Mouse (Mus musculus) forebrain, embryonic 14.5 days (tissue): ENCODE measurements around the gene Kank3. TPM values are rescaled to one million over a fixed set of nuclear protein-coding genes. Genes with fewer than 3 reads are reported as not detected.
A peak's percentile ranks its signal among the peaks of the same experiment; 100 is the strongest.

Source experiments
- ATAC-seq: fragments of 200-750 bp; cut with Nextera tagmentation; 2 replicates; pipeline ENCODE4 v1.8.0; 2017; ENCODE audit warnings: mild to moderate bottlenecking, moderate library complexity
- DNase-seq: peaks from one replicate; pipeline ENCODE4 v3.0.0-alpha.2; 2015; ENCODE audit warnings: low spot score
- H3K27ac ChIP-seq: fragments of 300-500 bp; sonication (generic); 2 replicates; pipeline ENCODE4 v1.5.1; 2014; ENCODE audit warnings: low read depth, mild to moderate bottlenecking, control low read depth, low read length, moderate library complexity
- H3K27me3 ChIP-seq: fragments of 300-500 bp; sonication (generic); replicated peaks from 2 replicates; pipeline ENCODE4 v1.6.1; 2014; ENCODE audit warnings: low read length, control low read depth, mixed read lengths; ENCODE audit not compliant: control insufficient read depth, insufficient read depth
- H3K36me3 ChIP-seq: fragments of 300-500 bp; sonication (generic); 2 replicates; pipeline ENCODE4 v1.6.1; 2014; ENCODE audit warnings: low read length, control low read depth; ENCODE audit not compliant: control insufficient read depth, insufficient read depth
- H3K4me1 ChIP-seq: fragments of 300-500 bp; sonication (generic); 2 replicates; pipeline ENCODE4 v1.6.1; 2014; ENCODE audit warnings: antibody characterized with exemption, low read length, control low read depth; ENCODE audit not compliant: control insufficient read depth, insufficient read depth
- H3K4me2 ChIP-seq: fragments of 300-500 bp; sonication (generic); 2 replicates; pipeline ENCODE4 v1.6.1; 2014; ENCODE audit warnings: mild to moderate bottlenecking, control low read depth, low read length
- H3K4me3 ChIP-seq: fragments of 300-500 bp; sonication (generic); 2 replicates; pipeline ENCODE4 v1.5.1; 2014; ENCODE audit warnings: low read depth, low read length, control low read depth
- H3K9ac ChIP-seq: fragments of 300-500 bp; sonication (generic); 2 replicates; pipeline ENCODE4 v1.6.1; 2014; ENCODE audit warnings: mild to moderate bottlenecking, low read length, control low read depth, moderate library complexity
- H3K9me3 ChIP-seq: fragments of 300-500 bp; sonication (generic); replicated peaks from 2 replicates; pipeline ENCODE4 v1.6.1; 2016; ENCODE audit warnings: low read length, control low read depth, mixed read lengths; ENCODE audit not compliant: control insufficient read depth
- WGBS: fragments of 180-500 bp; shearing (Covaris S2); extraction: QIAGEN DNeasy Blood & Tissue Kit; methylation state at CpG from one replicate; pipeline ENCODE4 v1.1.7; 2014; 5-methylcytosine and 5-hydroxymethylcytosine counted together
- polyA plus RNA-seq: library from polyadenylated mRNA; unstranded; fragments of >200 nt; fragmentation: Nextera tagmentation; extraction: Ambion mirVana; gene quantifications from 2 replicates; pipeline ENCODE4 v1.2.1, GENCODE M21; 2014

Gene Kank3
- polyA plus RNA-seq, 1 experiment from 2014 or later, result 37.2 TPM

DNA sequence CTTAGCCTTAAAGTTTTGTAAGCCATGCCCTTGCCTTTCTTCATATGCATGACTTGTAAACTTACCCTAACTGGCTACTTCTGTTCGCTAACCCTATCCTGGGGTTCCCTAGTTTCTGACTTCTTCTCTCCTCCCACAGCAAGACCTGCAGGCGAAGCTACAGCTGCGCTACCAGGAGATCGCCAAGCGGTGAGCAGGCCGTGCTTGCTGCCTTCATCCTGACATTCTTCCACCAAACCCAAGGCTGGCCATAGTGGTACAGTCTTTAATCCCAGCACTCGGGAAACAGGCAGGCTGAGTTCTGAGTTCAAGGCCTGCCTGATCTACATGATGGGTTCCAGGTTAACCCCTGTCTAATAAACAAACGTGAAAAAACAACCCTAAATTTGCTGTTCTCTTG lies 15.1 kb downstream of the Kank3 start:
- peak overlapping the region; percentile 72 for H3K4me2 ChIP-seq
- no peak for ATAC-seq
- no peak overlapping the region for H3K27ac ChIP-seq
- H3K9me3 ChIP-seq, result no peaks in the 10 kb centered on the region
- H3K27me3 ChIP-seq, result no peaks in the 10 kb centered on the region
- H3K4me3 ChIP-seq, result peak overlapping the region; percentile 65
- H3K4me1 ChIP-seq, result peaks cover 12% of the 10 kb centered on the region
- WGBS, result 87% methylated on average over 8 of the region's 8 CpGs
- 0 out of 2 replicates have a peak overlapping the region, but pooled peaks have one; percentile 18 for H3K9ac ChIP-seq
- DNase-seq, result no peak
- H3K36me3 ChIP-seq, result peaks cover 58% of the 10 kb centered on the region

DNA sequence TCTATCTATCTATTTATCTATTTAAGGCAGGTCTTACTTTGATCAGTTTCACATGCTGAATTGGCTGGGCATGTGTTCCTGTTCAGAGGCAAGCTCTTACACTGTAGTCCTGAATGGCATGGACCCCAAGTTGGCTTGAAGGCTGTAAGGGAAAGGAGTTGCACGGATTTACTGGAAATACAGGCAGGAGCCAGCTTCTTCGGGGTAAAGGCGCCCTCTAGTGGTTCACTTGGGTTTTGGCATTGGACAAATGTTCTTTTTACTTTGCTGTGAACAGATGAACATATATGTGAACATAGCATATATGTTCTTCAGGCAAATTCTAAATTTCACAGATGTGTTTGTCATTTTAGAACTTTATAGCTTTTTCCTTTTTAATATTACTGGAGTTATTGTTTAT lies 16.5 kb downstream of the Kank3 start:
- WGBS, result 0% methylated on average over 3 of the region's 3 CpGs
- H3K27me3 ChIP-seq, result no peaks in the 10 kb centered on the region
- DNase-seq, result peak; percentile 88
- no peaks in the 10 kb centered on the region for H3K9me3 ChIP-seq
- ATAC-seq, result no peak
- no peak overlapping the region for H3K4me3 ChIP-seq
- no peak overlapping the region for H3K4me2 ChIP-seq
- peaks cover 12% of the 10 kb centered on the region for H3K4me1 ChIP-seq
- H3K27ac ChIP-seq, result no peak overlapping the region
- peaks cover 56% of the 10 kb centered on the region for H3K36me3 ChIP-seq
- no peak overlapping the region for H3K9ac ChIP-seq

DNA sequence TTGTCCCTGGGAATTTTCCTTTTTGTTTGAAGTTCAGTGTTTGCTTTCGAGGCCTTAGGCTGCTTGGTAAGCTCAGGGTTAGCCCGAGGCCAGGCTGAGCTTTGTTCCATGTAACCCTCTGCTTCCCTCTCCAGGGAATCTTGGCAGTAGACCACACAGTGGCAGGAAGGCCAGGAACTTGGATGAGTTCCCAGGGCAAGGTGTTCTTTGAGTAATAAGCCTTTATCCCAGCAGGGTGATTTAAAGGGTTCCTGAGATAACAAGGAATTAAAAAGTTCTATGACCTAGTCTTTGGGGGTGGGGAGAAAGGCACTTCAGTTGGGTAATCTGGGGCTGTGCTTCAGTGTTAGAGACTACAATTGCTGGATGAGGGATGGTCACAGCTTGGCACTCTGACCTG lies 18.6 kb downstream of the Kank3 start:
- Histone ChIP-seq H3K36me3 (peaks cover 58% of the 10 kb centered on the region), H3K27ac (no peak overlapping the region), H3K9ac (peak overlapping the region; percentile 13; the same call in 1 of the 2 replicates), H3K4me3 (no peak overlapping the region), H3K9me3 (no peaks in the 10 kb centered on the region), H3K27me3 (no peaks in the 10 kb centered on the region), H3K4me2 (no peak overlapping the region), H3K4me1 (peaks cover 4% of the 10 kb centered on the region; the same call in 1 of the 2 replicates)
- DNase-seq (peak; percentile 17), ATAC-seq (no peak)
- WGBS, result 29% methylated on average over 2 of the region's 2 CpGs

DNA sequence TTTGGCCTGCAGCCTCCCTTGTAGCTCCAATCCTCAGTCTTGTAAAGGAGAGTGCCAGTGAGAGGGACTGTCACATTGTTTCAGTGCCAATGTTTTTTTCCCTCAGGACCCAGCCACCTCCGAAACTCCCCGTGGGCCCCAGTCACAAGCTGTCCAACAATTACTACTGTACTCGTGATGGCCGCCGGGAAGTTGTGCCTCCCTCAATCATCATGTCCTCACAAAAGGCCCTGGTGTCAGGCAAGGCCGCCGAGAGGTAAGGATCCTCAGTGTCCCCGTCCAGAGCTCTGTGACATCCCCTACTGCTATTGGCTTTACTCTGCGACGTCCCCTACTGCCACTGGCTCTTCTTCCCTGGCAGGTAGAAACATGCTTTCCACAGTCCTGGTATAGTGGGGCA lies 19.2 kb downstream of the Kank3 start:
- no peak for ATAC-seq
- Histone ChIP-seq H3K36me3 (peaks cover 65% of the 10 kb centered on the region), H3K4me3 (no peak overlapping the region), H3K4me2 (no peak overlapping the region), H3K4me1 (peaks cover 4% of the 10 kb centered on the region; the same call in 1 of the 2 replicates), H3K9ac (no peak overlapping the region), H3K27ac (no peak overlapping the region), H3K27me3 (no peaks in the 10 kb centered on the region), H3K9me3 (no peaks in the 10 kb centered on the region)
- no peak for DNase-seq
- 86% methylated on average over 10 of the region's 10 CpGs for WGBS

DNA sequence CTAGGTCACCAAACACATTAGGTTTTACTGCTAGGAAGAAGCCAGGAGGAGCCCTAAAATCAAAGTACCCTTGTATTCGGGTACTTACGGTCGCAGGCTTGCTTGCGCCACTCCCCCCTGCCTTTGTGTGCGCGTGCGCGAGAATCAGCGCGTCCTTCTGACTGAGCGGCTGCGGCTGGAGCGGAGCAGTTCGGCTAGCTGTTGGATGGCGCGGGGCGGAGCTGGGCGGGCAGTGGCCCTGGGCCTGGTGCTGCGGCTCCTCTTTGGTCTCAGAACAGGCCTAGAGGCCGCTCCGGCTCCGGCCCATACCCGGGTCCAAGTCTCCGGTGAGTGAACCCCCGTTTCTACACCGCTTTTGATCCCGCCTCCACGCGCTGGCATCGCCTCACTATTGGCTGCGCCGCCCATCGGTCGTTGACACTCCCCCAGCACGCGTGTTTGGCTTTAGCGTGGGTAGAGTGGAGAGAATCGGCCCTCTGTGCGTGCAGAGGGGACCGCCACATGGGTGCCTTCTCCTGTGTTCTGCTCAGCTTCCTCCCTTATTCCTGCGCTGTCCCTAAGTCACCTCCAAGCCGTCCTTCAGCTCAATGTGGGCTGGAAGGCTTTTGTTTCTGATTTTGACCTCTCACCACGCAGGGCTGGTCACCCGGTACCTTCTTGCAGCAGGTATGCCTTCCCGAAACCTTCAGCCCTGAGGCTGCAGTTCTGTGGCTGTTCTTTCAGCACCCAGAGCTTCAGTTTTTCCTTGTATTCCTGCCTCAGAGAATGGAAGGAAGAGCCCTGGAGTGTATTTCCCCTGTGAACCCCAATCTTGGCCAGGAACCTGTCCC lies 32.9 kb downstream of the Kank3 start, which contains the start of gene Cd320:
Gene Cd320 (plus strand): TSS at position 126 of the 830 bp plus-strand sequence.
- DNase-seq, result peak; percentile 96
- Histone ChIP-seq H3K4me3 (peak within 1 kb of the TSS; percentile 73), H3K4me1 (peaks cover 6% of the 10 kb centered on the region), H3K27ac (no peak within 1 kb of the TSS; the same call in 1 of the 2 replicates), H3K4me2 (peak within 1 kb of the TSS; percentile 96), H3K27me3 (no peaks in the 10 kb centered on the region), H3K9ac (peak within 1 kb of the TSS; percentile 75), H3K36me3 (peaks cover 27% of the 10 kb centered on the region), H3K9me3 (no peaks in the 10 kb centered on the region)
- ATAC-seq, result peak; percentile 96
- under 1% methylated on average over 45 of the region's 45 CpGs for WGBS

DNA sequence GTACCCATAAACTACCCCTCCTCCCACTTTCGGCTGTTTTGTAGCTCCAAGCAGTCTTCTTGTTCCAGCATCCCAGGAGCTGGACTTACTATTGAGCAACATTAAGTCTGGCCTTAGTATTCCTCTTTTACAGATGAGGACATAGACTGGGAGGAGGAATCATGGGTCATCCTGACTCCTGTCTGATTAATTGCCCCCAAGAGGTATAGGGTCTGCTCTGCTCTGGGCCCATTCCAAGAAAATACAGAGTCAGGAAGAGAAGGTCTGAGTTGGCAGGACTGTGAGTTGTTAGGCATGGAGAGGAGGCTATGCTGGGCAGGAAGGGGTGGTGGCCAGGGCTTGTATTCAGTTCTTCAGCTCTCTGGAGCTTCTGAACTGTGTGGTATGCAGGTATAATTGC lies 33.9 kb downstream of the Kank3 start:
- peaks cover 6% of the 10 kb centered on the region for H3K4me1 ChIP-seq
- WGBS, result 69% methylated on average over 1 of the region's 1 CpGs
- H3K4me3 ChIP-seq, result no peak overlapping the region
- peaks cover 27% of the 10 kb centered on the region for H3K36me3 ChIP-seq
- H3K27ac ChIP-seq, result no peak overlapping the region
- no peaks in the 10 kb centered on the region for H3K9me3 ChIP-seq
- no peak for DNase-seq
- no peaks in the 10 kb centered on the region for H3K27me3 ChIP-seq
- peak overlapping the region; percentile 96 for H3K4me2 ChIP-seq
- no peak for ATAC-seq
- peak overlapping the region; percentile 75; the same call in 1 of the 2 replicates for H3K9ac ChIP-seq

DNA sequence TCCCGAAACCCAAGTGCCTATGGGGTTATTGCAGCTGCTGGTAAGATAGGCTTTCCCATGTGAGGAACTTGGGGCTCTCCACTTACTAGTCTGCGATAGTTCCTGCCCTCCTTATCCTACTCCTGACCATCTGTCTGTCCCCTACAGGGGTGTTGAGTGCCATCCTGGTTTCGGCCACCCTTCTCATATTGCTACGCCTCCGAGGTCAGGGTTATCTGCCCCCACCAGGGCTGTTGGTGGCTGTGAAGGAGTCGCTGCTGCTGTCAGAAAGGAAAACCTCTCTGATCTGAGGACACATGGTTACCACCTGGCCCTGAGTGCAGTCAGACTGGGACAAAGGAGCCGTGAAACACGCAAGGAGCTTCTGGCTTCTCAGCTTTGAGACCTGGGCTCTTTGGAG lies 37.8 kb downstream of the Kank3 start:
- H3K4me2 ChIP-seq, result no peak overlapping the region
- peaks cover 20% of the 10 kb centered on the region for H3K36me3 ChIP-seq
- no peak for ATAC-seq
- H3K27ac ChIP-seq, result no peak overlapping the region
- 0 out of 2 replicates have a peak overlapping the region, but pooled peaks have one; percentile 32 for H3K9ac ChIP-seq
- no peak overlapping the region for H3K4me3 ChIP-seq
- 94% methylated on average over 8 of the region's 8 CpGs for WGBS
- DNase-seq, result no peak
- H3K27me3 ChIP-seq, result no peaks in the 10 kb centered on the region
- no peaks in the 10 kb centered on the region for H3K9me3 ChIP-seq
- peaks cover 6% of the 10 kb centered on the region for H3K4me1 ChIP-seq

DNA sequence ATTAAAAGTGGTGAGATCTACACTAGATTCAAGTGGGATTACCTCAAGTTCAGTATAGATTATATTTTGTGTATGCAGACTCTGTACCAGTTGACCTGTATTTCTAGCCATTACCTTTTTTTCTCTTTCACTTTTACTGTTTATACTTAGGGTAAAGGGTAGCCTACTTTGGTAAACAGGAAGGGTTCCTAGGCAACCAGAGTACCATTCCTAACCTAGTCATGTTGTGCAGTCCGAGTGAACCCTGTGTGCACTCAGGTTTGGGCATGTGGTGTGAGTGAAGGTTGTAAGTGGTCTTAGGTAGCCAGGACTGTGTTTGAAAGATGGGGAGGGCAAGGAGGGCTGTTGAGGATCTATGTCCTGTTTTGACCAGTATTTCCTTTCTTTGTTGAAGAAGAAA lies 41.0 kb downstream of the Kank3 start:
- Histone ChIP-seq H3K9me3 (no peaks in the 10 kb centered on the region), H3K27ac (no peak overlapping the region), H3K27me3 (no peaks in the 10 kb centered on the region), H3K9ac (no peak overlapping the region), H3K4me2 (no peak overlapping the region), H3K36me3 (peaks cover 20% of the 10 kb centered on the region), H3K4me3 (no peak overlapping the region), H3K4me1 (no peaks in the 10 kb centered on the region)
- ATAC-seq (no peak), DNase-seq (no peak)
- 87% methylated on average over 1 of the region's 1 CpGs for WGBS

DNA sequence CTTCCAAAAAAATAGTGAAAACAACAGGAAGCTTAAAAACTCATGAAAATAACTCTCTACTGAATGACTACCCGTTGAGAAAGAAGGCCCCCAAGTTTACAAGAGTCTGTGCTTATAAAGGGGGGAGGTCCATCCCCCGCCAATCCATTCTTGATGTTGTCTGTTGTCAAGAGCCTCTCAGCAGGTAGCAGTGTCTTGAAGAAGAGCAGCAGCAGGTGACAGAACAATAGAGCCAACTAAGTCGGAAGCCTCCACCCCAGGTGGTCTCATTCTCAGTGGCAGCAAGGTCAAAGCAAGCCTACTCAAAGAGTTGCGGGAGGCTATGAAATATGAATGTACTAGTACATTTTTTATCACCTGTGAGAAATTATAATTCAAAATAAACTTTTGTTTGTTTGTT lies 47.5 kb downstream of the Kank3 start:
- no peak overlapping the region for H3K4me3 ChIP-seq
- no peak overlapping the region for H3K9ac ChIP-seq
- H3K4me2 ChIP-seq, result no peak overlapping the region
- no peaks in the 10 kb centered on the region for H3K27me3 ChIP-seq
- DNase-seq (no peak), ATAC-seq (no peak)
- H3K27ac ChIP-seq, result no peak overlapping the region
- no peaks in the 10 kb centered on the region for H3K4me1 ChIP-seq
- WGBS, result 77% methylated on average over 4 of the region's 4 CpGs
- H3K36me3 ChIP-seq, result no peaks in the 10 kb centered on the region
- H3K9me3 ChIP-seq, result no peaks in the 10 kb centered on the region
